Mouse (Mus musculus) CH12.LX (cell line): Measurements from ENCODE around the gene Sdccag8. TPM values are rescaled to one million over a fixed set of nuclear protein-coding genes. Genes with fewer than 3 reads are reported as not detected.

ENCODE experiments used
- DNase-seq: peaks from one replicate; pipeline ENCODE4 v3.0.0-alpha.2; 2013; ENCODE audit errors: extremely low read depth
- H3K27ac ChIP-seq: 2 replicates; pipeline ENCODE4 v1.5.1; 2012; ENCODE audit warnings: low read depth, mild to moderate bottlenecking, control low read depth, moderate library complexity; ENCODE audit not compliant: insufficient read depth
- H3K27me3 ChIP-seq: replicated peaks from 2 replicates; pipeline ENCODE3; 2012; ENCODE audit warnings: inconsistent platforms
- H3K36me3 ChIP-seq, 2 experiments: replicated peaks in 1 of 2; 2 replicates each; pipeline versions ENCODE3 to v1.6.1; 2012; ENCODE audit warnings: inconsistent platforms in 1 of 2, low read length in 1 of 2, mild to moderate bottlenecking in 1 of 2, mixed read lengths in 1 of 2, moderate library complexity in 1 of 2; ENCODE audit not compliant: control insufficient read depth in 1 of 2, insufficient read depth in 1 of 2
- H3K4me1 ChIP-seq, 2 experiments: 2 replicates each; pipeline ENCODE4 v1.6.1; 2012; ENCODE audit warnings: inconsistent platforms in 1 of 2, moderate library complexity in 1 of 2; ENCODE audit not compliant: insufficient read depth in 2 of 2, control insufficient read depth in 1 of 2
- H3K4me2 ChIP-seq: 2 replicates; pipeline ENCODE4 v1.6.1; 2012; ENCODE audit warnings: low read depth, mild to moderate bottlenecking, control low read depth; ENCODE audit not compliant: poor library complexity, insufficient read depth, severe bottlenecking
- H3K4me3 ChIP-seq, 3 experiments: fragments of 150-350 bp in 1 of 3; sonication (generic) in 1 of 3; replicated peaks in 1 of 3; 2 replicates each; pipeline versions ENCODE3 to v1.5.1; 2011 to 2012; ENCODE audit warnings: low read depth in 2 of 3, low read length in 2 of 3, mild to moderate bottlenecking in 2 of 3, moderate library complexity in 2 of 3, control low read depth in 1 of 3, improper control_type of control experiment in 1 of 3, inconsistent platforms in 1 of 3, mixed read lengths in 1 of 3; ENCODE audit not compliant: poor library complexity in 1 of 3
- H3K79me2 ChIP-seq: replicated peaks from 2 replicates; pipeline ENCODE4 v1.6.1; 2012; ENCODE audit warnings: mild to moderate bottlenecking, moderate library complexity; ENCODE audit not compliant: control insufficient read depth, poor library complexity, insufficient read depth, severe bottlenecking; ENCODE audit errors: extremely low read depth
- H3K9ac ChIP-seq: 2 replicates; pipeline ENCODE4 v1.6.1; 2012; ENCODE audit warnings: low read depth, mild to moderate bottlenecking, control low read depth, moderate library complexity; ENCODE audit not compliant: insufficient read depth
- H3K9me3 ChIP-seq: replicated peaks from 2 replicates; pipeline ENCODE3; 2012; ENCODE audit warnings: low read length, inconsistent platforms, mixed read lengths
- BHLHE40 ChIP-seq: IDR thresholded peaks from 2 replicates; pipeline ENCODE4 v1.6.1; 2011; ENCODE audit warnings: mild to moderate bottlenecking, low read depth, low read length, improper control_type of control experiment
- CHD1 ChIP-seq: IDR thresholded peaks from 2 replicates; pipeline ENCODE4 v1.6.1; 2012; ENCODE audit warnings: low read depth, low read length, improper control_type of control experiment, inconsistent platforms
- E2F4 ChIP-seq: IDR thresholded peaks from 2 replicates; pipeline ENCODE4 v1.6.1; 2011; ENCODE audit warnings: low read depth, low read length, improper control_type of control experiment; ENCODE audit not compliant: insufficient replicate concordance
- EP300 ChIP-seq: IDR thresholded peaks from 2 replicates; pipeline ENCODE4 v1.6.1; 2011; ENCODE audit warnings: low read length, improper control_type of control experiment
- ETS1 ChIP-seq: conservative IDR thresholded peaks from 2 replicates; pipeline ENCODE4 v1.6.1; 2012; ENCODE audit warnings: low read depth, mild to moderate bottlenecking, inconsistent platforms, low read length, improper control_type of control experiment, moderate library complexity
- GABPA ChIP-seq: IDR thresholded peaks from 2 replicates; pipeline ENCODE4 v1.6.1; 2012; ENCODE audit warnings: low read depth, low read length, improper control_type of control experiment, inconsistent platforms; ENCODE audit not compliant: insufficient replicate concordance
- HCFC1 ChIP-seq: IDR thresholded peaks from 2 replicates; pipeline ENCODE4 v1.6.1; 2012; ENCODE audit warnings: low read depth, mild to moderate bottlenecking, inconsistent platforms, low read length, improper control_type of control experiment
- IRF4 ChIP-seq: IDR thresholded peaks from 2 replicates; pipeline ENCODE4 v1.6.1; 2014; ENCODE audit warnings: low read depth, mild to moderate bottlenecking, inconsistent platforms, low read length, improper control_type of control experiment
- JUN ChIP-seq: IDR thresholded peaks from 2 replicates; pipeline ENCODE4 v1.6.1; 2011; ENCODE audit warnings: low read depth, mild to moderate bottlenecking, low read length, improper control_type of control experiment, moderate library complexity; ENCODE audit not compliant: insufficient read depth
- JUND ChIP-seq: conservative IDR thresholded peaks from 2 replicates; pipeline ENCODE4 v1.6.1; 2011; ENCODE audit warnings: low read depth, low read length, improper control_type of control experiment
- MAZ ChIP-seq: IDR thresholded peaks from 2 replicates; pipeline ENCODE4 v1.6.1; 2012; ENCODE audit warnings: low read depth, mild to moderate bottlenecking, inconsistent platforms, low read length, improper control_type of control experiment, moderate library complexity
- MEF2A ChIP-seq: IDR thresholded peaks from 2 replicates; pipeline ENCODE4 v1.6.1; 2014; ENCODE audit warnings: low read depth, mild to moderate bottlenecking, inconsistent platforms, low read length, improper control_type of control experiment, borderline replicate concordance
- NELFE ChIP-seq: IDR thresholded peaks from 2 replicates; pipeline ENCODE4 v1.6.1; 2011; ENCODE audit warnings: low read depth, low read length, improper control_type of control experiment
- NRF1 ChIP-seq: IDR thresholded peaks from 2 replicates; pipeline ENCODE4 v1.6.1; 2014; ENCODE audit warnings: low read depth, mild to moderate bottlenecking, inconsistent platforms, low read length, improper control_type of control experiment, moderate library complexity
- POLR2AphosphoS2 ChIP-seq: IDR thresholded peaks from 2 replicates; pipeline ENCODE4 v1.6.1; 2011; ENCODE audit warnings: low read depth, low read length, improper control_type of control experiment
- RAD21 ChIP-seq: IDR thresholded peaks from 2 replicates; pipeline ENCODE4 v1.6.1; 2011; ENCODE audit warnings: low read depth, mild to moderate bottlenecking, low read length, improper control_type of control experiment, moderate library complexity
- RCOR1 ChIP-seq: conservative IDR thresholded peaks from 2 replicates; pipeline ENCODE4 v1.6.1; 2012; ENCODE audit warnings: low read depth, mild to moderate bottlenecking, inconsistent platforms, low read length, improper control_type of control experiment
- TBP ChIP-seq: conservative IDR thresholded peaks from 2 replicates; pipeline ENCODE4 v1.6.1; 2011; ENCODE audit warnings: low read depth, low read length, improper control_type of control experiment
- TCF12 ChIP-seq: IDR thresholded peaks from 2 replicates; pipeline ENCODE4 v1.6.1; 2014; ENCODE audit warnings: low read depth, mild to moderate bottlenecking, inconsistent platforms, low read length, improper control_type of control experiment
- UBTF ChIP-seq: IDR thresholded peaks from 2 replicates; pipeline ENCODE4 v1.6.1; 2012; ENCODE audit warnings: low read depth, mild to moderate bottlenecking, inconsistent platforms, low read length, improper control_type of control experiment, moderate library complexity
- USF1 ChIP-seq: IDR thresholded peaks from 2 replicates; pipeline ENCODE4 v1.6.1; 2014; ENCODE audit warnings: low read depth, mild to moderate bottlenecking, inconsistent platforms, low read length, improper control_type of control experiment
- USF2 ChIP-seq: conservative IDR thresholded peaks from 2 replicates; pipeline ENCODE4 v1.6.1; 2011; ENCODE audit warnings: low read depth, low read length, improper control_type of control experiment
- ZC3H11A ChIP-seq: IDR thresholded peaks from 2 replicates; pipeline ENCODE4 v1.6.1; 2012; ENCODE audit warnings: low read depth, mild to moderate bottlenecking, inconsistent platforms, low read length, improper control_type of control experiment
- dilution Hi-C: fragments of 300-500 bp; cut with MboI; formaldehyde crosslinking; loops from 2 replicates; pipeline ENCODE4 v1.14.3; 2020; ENCODE audit warnings: low sequenced_read_pairs; ENCODE audit not compliant: extremely low pct_unique_long_range_greater_than_20kb, extremely low pct_ligation_motif_present
- in situ Hi-C: fragments of 300-500 bp; cut with MboI; formaldehyde crosslinking; loops from 3 replicates; pipeline ENCODE4 v1.14.3; 2019; ENCODE audit warnings: low sequenced_read_pairs, low pct_ligation_motif_present, low pct_unique_long_range_greater_than_20kb, mixed read lengths
- polyA plus RNA-seq: library from polyadenylated mRNA; unstranded; fragments of >175 nt; gene quantifications from 2 replicates; pipeline ENCODE4 v1.2.1, GENCODE M21; 2012; ENCODE audit warnings: low read depth; ENCODE audit not compliant: insufficient read length
- total RNA-seq, 2 experiments: library from RNA; depleted of rRNA; stranded (reverse); fragments of 300-350 nt in 1 of 2; fragments of >200 nt in 1 of 2; gene quantifications; 2 replicates each; pipeline ENCODE4 v1.2.3; 2012 to 2014

The Sdccag8 gene
- total and polyA plus RNA-seq, 3 experiments: 10.7 to 18.7 (median 10.9) TPM

DNA sequence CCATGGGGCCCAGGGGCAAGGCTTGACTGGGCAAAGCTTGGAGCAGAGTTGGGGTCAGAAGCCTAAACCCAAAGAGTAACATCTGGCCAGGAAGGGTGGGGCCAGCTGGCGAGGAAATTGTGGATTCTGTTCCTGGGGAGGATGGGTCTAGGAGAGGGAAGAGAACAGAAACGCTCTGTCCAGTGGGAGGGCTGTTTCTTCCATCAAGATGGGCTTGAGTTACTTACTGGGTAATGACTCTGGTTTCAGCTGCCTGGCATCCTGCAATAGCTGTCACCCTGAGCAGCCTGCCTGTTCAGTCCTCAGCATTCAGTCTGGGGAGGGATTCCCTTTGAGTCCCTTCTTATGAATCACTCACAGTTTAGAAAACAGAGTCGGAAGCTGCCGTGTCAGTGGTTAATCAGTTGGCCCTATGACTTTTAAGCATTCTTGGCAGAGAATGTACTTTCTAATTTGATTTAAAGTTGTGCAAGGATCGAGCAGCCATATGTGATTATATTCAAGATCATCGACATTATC lies 200.5 kb downstream of the Sdccag8 start:
- in situ Hi-C loops (loop anchor here (25.0 kb wide), 1 partner anchor 303 kb away; no protein-coding TSS in a partner anchor), dilution Hi-C loops (no loop called here)
- TF ChIP-seq TBP (no peak), USF1 (no peak), BHLHE40 (no peak), RAD21 (no peak), HCFC1 (no peak), NELFE (no peak), MAZ (no peak), RCOR1 (no peak), MEF2A (no peak), ZC3H11A (no peak), CHD1 (no peak), IRF4 (no peak), E2F4 (no peak), EP300 (no peak), POLR2AphosphoS2 (no peak), UBTF (no peak), USF2 (no peak), JUND (no peak)
- no peaks in the 10 kb centered on the region for H3K9me3 ChIP-seq
- H3K4me2 ChIP-seq: no peak overlapping the region
- peaks cover 3 to 21% of the 10 kb centered on the region in 2 experiments for H3K36me3 ChIP-seq
- H3K79me2 ChIP-seq: no peaks in the 10 kb centered on the region
- no peak for DNase-seq
- no peak overlapping the region for H3K4me3 ChIP-seq
- H3K4me1 ChIP-seq: peaks cover 19 to 57% of the 10 kb centered on the region in 2 experiments
- H3K27ac ChIP-seq: peak overlapping the region; percentile 18
- no peak overlapping the region for H3K9ac ChIP-seq
- H3K27me3 ChIP-seq: no peaks in the 10 kb centered on the region

DNA sequence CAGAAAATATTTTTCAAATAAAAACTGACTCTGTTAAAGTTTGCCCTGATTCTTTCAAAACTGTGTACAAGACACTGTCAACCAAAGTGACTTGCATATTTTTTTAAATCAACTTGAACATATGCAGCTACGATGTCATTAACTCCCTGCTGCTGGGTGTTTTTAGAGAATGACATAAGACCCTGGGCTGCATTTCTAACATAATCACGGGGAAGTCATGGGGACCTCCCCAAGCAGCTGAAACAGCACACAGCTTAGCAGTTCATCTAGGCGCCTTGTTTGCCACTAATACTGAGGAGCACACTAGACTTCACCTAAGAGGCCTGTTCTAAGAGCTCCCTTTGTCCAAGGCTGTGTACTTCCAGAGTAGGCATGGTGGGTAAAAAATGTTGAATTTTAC lies 201.5 kb downstream of the Sdccag8 start:
- Histone ChIP-seq H3K27ac (no peak overlapping the region), H3K9me3 (no peaks in the 10 kb centered on the region), H3K36me3 (peaks cover 6 to 24% of the 10 kb centered on the region in 2 experiments), H3K4me1 (peaks cover 19 to 57% of the 10 kb centered on the region in 2 experiments), H3K4me3 (no peak overlapping the region), H3K27me3 (no peaks in the 10 kb centered on the region), H3K79me2 (no peaks in the 10 kb centered on the region), H3K9ac (no peak overlapping the region), H3K4me2 (0 out of 2 replicates have a peak overlapping the region, but pooled peaks have one; percentile 19)
- DNase-seq: peak; percentile 78
- in situ Hi-C loops (loop anchor here (25.0 kb wide), 1 partner anchor 304 kb away; no protein-coding TSS in a partner anchor), dilution Hi-C loops (no loop called here)
- peak; percentile 84 for TF ChIP-seq ETS1
- TF ChIP-seq ZC3H11A: no peak
- TF ChIP-seq MEF2A: peak; percentile 95
- no peak; the same call in 1 of the 2 replicates for TF ChIP-seq TCF12
- TF ChIP-seq CHD1: 0 out of 2 replicates have a peak, but pooled peaks have one; percentile 50
- peak; percentile 25; the same call in 1 of the 2 replicates for TF ChIP-seq IRF4
- TF ChIP-seq NRF1: no peak
- TF ChIP-seq EP300: peak; percentile 19; the same call in 1 of the 2 replicates
- TF ChIP-seq JUN: peak; percentile 52; the same call in 1 of the 2 replicates
- no peak for TF ChIP-seq GABPA
